Mouse (Mus musculus) stomach, postnatal 0 days (tissue): ENCODE measurements around the gene Gtf3c5. TPM values are rescaled to one million over a fixed set of nuclear protein-coding genes. Genes with fewer than 3 reads are reported as not detected.
A peak's percentile ranks its signal among the peaks of the same experiment; 100 is the strongest.

Source experiments
- ATAC-seq: fragments of 200-750 bp; cut with Nextera tagmentation; 2 replicates; pipeline ENCODE4 v1.8.0; 2017; ENCODE audit not compliant: low FRiP score, low TSS enrichment
- DNase-seq: peaks from one replicate; pipeline ENCODE4 v3.0.0-alpha.2; 2016; ENCODE audit warnings: low spot score
- H3K27ac ChIP-seq: fragments of 300-500 bp; sonication (generic); replicated peaks from 2 replicates; pipeline ENCODE4 v1.5.1; 2014; ENCODE audit warnings: mild to moderate bottlenecking, control low read depth
- H3K27me3 ChIP-seq: fragments of 300-500 bp; sonication (generic); 2 replicates; pipeline ENCODE4 v1.6.1; 2014; ENCODE audit warnings: low read length; ENCODE audit not compliant: control insufficient read depth, insufficient read depth
- H3K36me3 ChIP-seq: fragments of 300-500 bp; sonication (generic); 2 replicates; pipeline ENCODE4 v1.6.1; 2014; ENCODE audit warnings: low read length, mixed read lengths; ENCODE audit not compliant: control insufficient read depth, insufficient read depth
- H3K4me1 ChIP-seq: fragments of 300-500 bp; sonication (generic); replicated peaks from 2 replicates; pipeline ENCODE4 v1.6.1; 2014; ENCODE audit warnings: antibody characterized with exemption; ENCODE audit not compliant: control insufficient read depth, insufficient read depth
- H3K4me2 ChIP-seq: fragments of 300-500 bp; sonication (generic); replicated peaks from 2 replicates; pipeline ENCODE4 v1.6.1; 2014; ENCODE audit warnings: low read depth, mild to moderate bottlenecking, control low read depth, moderate library complexity
- H3K4me3 ChIP-seq: fragments of 300-500 bp; sonication (generic); 2 replicates; pipeline ENCODE4 v1.5.1; 2014; ENCODE audit warnings: low read depth, low read length, control low read depth
- H3K9ac ChIP-seq: fragments of 300-500 bp; sonication (generic); 2 replicates; pipeline ENCODE4 v1.6.1; 2014; ENCODE audit warnings: mild to moderate bottlenecking, low read length, control low read depth, mixed read lengths
- H3K9me3 ChIP-seq: fragments of 300-500 bp; sonication (generic); 2 replicates; pipeline ENCODE4 v1.6.1; 2016; ENCODE audit warnings: low read length; ENCODE audit not compliant: control insufficient read depth
- CTCF ChIP-seq: IDR thresholded peaks from 2 replicates; pipeline ENCODE4 v1.5.1; 2016; ENCODE audit warnings: antibody characterized with exemption, low read depth, mild to moderate bottlenecking, moderate library complexity
- EP300 ChIP-seq: optimal IDR thresholded peaks from 2 replicates; pipeline ENCODE3; 2016; ENCODE audit warnings: antibody characterized with exemption
- WGBS: fragments of 180-500 bp; shearing (Covaris S2); extraction: QIAGEN DNeasy Blood & Tissue Kit; methylation state at CpG from one replicate; pipeline ENCODE4 v1.1.7; 2014; 5-methylcytosine and 5-hydroxymethylcytosine counted together
- microRNA-seq: library from miRNA; unstranded; fragments of <30 nt; microRNA quantifications from one replicate; pipeline ENCODE4, GENCODE M21; 2016
- polyA plus RNA-seq: library from polyadenylated mRNA; unstranded; fragments of >200 nt; fragmentation: Nextera tagmentation; extraction: Ambion mirVana; gene quantifications from 2 replicates; pipeline ENCODE4 v1.2.1, GENCODE M21; 2015

Gtf3c5 gene
- polyA plus RNA-seq, 1 experiment from 2014 or later, result 13.1 TPM

DNA sequence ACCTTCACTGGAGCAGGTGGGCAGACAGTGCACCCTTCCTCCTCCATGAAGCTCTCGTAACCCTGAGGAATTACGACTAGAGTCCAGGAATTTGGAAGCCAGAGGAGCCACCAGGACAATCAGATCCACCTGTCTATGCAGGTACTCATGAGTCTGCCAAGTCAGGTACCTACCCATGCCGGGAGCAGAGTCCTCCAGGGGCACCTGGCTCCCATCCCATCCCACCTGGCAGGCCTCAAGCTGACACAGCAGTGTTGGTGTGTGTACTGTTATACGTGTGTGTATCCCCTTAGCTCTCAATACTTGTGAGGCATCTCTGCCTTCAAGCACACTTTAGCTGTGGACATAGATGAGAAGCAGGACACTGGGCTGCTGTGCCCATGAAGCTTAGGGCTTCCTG lies 61.4 kb downstream of the Gtf3c5 start:
- ATAC-seq, result no peak
- no peaks in the 10 kb centered on the region for H3K27me3 ChIP-seq
- H3K9me3 ChIP-seq, result no peaks in the 10 kb centered on the region
- WGBS, result 58% methylated on average over 4 of the region's 4 CpGs
- H3K9ac ChIP-seq, result no peak overlapping the region; the same call in 1 of the 2 replicates
- 0 out of 2 replicates have a peak overlapping the region, but pooled peaks have one; percentile 8 for H3K27ac ChIP-seq
- TF ChIP-seq CTCF, result no peak
- TF ChIP-seq EP300, result no peak
- no peak overlapping the region for H3K4me2 ChIP-seq
- peaks cover 24% of the 10 kb centered on the region for H3K4me1 ChIP-seq
- no peaks in the 10 kb centered on the region for H3K36me3 ChIP-seq
- H3K4me3 ChIP-seq, result no peak overlapping the region
- no peak for DNase-seq

DNA sequence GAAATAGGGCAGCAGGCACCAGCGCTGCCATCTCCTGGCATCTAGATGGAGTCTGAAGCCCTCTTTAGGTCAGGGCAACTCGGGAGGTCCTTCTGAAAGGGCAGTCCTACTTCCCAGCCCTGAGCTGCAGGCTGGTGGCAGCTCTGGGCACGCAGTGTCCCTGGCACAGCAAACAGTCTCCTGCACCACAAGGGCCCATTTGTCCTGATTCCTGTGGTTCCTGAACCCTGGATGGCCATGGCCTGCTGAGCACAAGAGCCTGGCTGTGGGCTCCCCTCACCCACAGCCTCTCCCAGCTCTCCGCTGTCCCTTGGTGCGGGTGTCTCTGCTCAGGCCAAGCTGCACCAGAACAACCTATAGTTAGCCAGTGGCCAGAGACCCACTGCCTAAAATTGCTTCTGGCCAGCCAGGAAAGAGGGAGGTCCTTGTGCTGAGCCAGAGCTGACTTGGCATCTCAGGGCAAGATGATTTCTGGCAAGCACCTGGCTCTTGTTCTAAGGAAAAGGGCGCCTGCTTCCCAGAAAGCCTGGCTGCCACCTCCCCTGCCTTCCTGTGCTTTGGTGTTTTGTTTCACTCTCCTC lies 61.9 kb downstream of the Gtf3c5 start:
- H3K4me3 ChIP-seq, result no peak overlapping the region
- H3K27me3 ChIP-seq, result no peaks in the 10 kb centered on the region
- H3K36me3 ChIP-seq, result no peaks in the 10 kb centered on the region
- WGBS, result 75% methylated on average over 6 of the region's 6 CpGs
- H3K9ac ChIP-seq, result peak overlapping the region; percentile 27; the same call in 1 of the 2 replicates
- TF ChIP-seq CTCF (no peak), EP300 (no peak)
- H3K27ac ChIP-seq, result peak overlapping the region; percentile 8; the same call in 1 of the 2 replicates
- no peaks in the 10 kb centered on the region for H3K9me3 ChIP-seq
- ATAC-seq (no peak), DNase-seq (no peak)
- peaks cover 24% of the 10 kb centered on the region for H3K4me1 ChIP-seq
- H3K4me2 ChIP-seq, result no peak overlapping the region

DNA sequence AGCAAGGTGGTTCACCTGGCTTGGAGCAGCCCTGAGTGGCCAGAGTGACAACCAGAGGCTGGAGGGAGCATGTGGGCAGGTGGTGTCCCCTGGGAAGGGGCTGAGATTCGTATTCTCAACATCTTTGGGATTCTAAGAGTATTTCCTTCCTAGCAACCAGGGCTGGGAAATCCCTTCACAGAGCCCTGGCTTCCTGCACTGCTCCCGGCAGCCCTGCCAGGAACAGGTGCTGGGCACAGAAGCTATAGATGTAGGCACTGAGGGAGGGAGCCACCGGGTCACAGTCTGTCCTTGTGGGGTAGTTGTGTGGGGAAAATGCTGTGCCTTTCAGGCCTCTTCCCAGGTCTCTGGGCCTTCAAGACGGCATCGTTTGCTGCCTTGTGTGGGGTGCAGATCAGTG lies 63.0 kb downstream of the Gtf3c5 start:
- ATAC-seq (no peak), DNase-seq (no peak)
- H3K4me2 ChIP-seq, result no peak overlapping the region
- H3K4me3 ChIP-seq, result no peak overlapping the region
- WGBS, result 93% methylated on average over 5 of the region's 5 CpGs
- H3K27me3 ChIP-seq, result no peaks in the 10 kb centered on the region
- H3K4me1 ChIP-seq, result peaks cover 18% of the 10 kb centered on the region
- H3K36me3 ChIP-seq, result no peaks in the 10 kb centered on the region
- TF ChIP-seq EP300 (no peak), CTCF (no peak)
- H3K9ac ChIP-seq, result no peak overlapping the region
- no peaks in the 10 kb centered on the region for H3K9me3 ChIP-seq
- H3K27ac ChIP-seq, result no peak overlapping the region

DNA sequence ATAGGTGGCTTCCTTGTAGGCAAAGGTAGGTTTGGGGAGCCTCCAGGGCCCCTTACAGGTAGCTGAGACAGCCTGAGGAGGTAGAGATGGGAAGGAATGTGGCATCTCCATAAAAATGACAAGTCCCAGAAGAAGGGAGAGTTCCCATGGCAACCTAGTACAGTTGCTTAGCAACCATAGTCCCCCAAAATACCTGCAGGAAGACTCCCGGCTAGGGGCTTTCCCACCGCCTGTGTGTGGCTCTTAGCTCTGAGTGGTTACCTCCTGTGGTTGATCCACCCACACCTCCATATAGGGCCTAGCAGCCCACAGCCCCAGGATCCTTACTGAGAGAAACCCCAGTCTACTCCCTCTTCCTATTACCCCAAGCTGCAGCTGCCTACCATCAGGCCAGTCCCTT lies 65.3 kb downstream of the Gtf3c5 start:
- WGBS, result 40% methylated on average over 2 of the region's 2 CpGs
- TF ChIP-seq CTCF, result no peak
- Histone ChIP-seq H3K4me2 (no peak overlapping the region), H3K27ac (peak overlapping the region; percentile 87), H3K4me1 (peaks cover 10% of the 10 kb centered on the region), H3K36me3 (no peaks in the 10 kb centered on the region), H3K4me3 (no peak overlapping the region), H3K9ac (no peak overlapping the region), H3K9me3 (no peaks in the 10 kb centered on the region), H3K27me3 (no peaks in the 10 kb centered on the region)
- no peak for ATAC-seq
- no peak for DNase-seq

DNA sequence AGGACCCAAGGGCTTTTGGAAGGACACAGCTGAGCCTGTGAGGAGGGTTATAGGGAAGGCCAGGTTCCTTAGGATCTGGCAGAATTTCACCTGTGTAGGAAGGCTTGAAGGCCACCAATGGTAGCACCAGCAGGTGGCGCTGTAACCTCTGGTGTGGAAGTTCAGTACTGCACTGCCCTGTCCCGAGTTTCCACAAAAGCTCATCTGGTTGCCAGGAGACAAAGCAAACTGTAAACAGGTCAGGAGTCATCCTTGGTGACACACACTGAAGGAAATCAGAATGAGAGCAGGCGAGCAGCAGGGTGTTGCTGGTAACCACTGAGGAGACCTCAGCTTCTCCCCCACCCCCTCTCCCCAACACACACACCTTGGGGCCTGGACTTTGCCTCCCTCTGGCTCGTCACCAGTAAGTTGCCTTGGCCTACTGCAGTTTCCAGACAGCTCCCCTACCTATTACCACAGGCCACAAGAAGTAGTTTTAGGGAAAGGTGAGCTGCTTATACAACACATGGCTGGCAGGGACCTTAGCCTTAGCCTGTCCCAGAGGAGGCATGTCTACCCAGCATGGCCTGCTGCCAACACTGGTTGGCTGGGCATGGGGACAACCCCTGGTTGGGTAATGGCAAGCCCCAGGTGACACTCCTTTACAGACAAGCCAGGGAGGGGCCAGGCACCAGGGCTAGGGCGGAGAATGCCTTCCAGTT lies 66.2 kb downstream of the Gtf3c5 start:
- H3K9ac ChIP-seq, result no peak overlapping the region
- TF ChIP-seq EP300 (no peak), CTCF (peak; percentile 97)
- 30% methylated on average over 5 of the region's 5 CpGs for WGBS
- H3K27ac ChIP-seq, result peak overlapping the region; percentile 87
- ATAC-seq (peak; percentile 86), DNase-seq (peak; percentile 94)
- H3K4me3 ChIP-seq, result no peak overlapping the region
- H3K4me2 ChIP-seq, result no peak overlapping the region
- no peaks in the 10 kb centered on the region for H3K9me3 ChIP-seq
- no peaks in the 10 kb centered on the region for H3K27me3 ChIP-seq
- peaks cover 8% of the 10 kb centered on the region for H3K4me1 ChIP-seq
- H3K36me3 ChIP-seq, result no peaks in the 10 kb centered on the region

Small RNA genes lying within 50 kb of the gene (microRNA-seq; reads per million reads assigned to microRNA genes)
- not detected for gene Gm22824

Other genes with a start within 250 kb of the Gtf3c5 start
- gene Ppp1r26, start 137.0 kb downstream of the Gtf3c5 start, polyA plus RNA-seq, result 1.1 TPM in 2 replicates
- gene 1700007K13Rik, start 117.4 kb downstream of the Gtf3c5 start, polyA plus RNA-seq, result 0.63 and 1.2 TPM in 2 replicates
- 25.3 and 28.3 TPM in 2 replicates for gene Mrps2, start 115.7 kb downstream of the Gtf3c5 start, polyA plus RNA-seq
- gene Gbgt1, start 86.9 kb downstream of the Gtf3c5 start, polyA plus RNA-seq, result 1.2 and 1.3 TPM in 2 replicates
- 5.5 and 6.2 TPM in 2 replicates for gene Gm10134, start 77.7 kb downstream of the Gtf3c5 start, polyA plus RNA-seq
- 23.9 and 26.8 TPM in 2 replicates for gene Ralgds, start 70.6 kb downstream of the Gtf3c5 start, polyA plus RNA-seq
- gene Cel, start 20.3 kb downstream of the Gtf3c5 start, polyA plus RNA-seq, result 2.0 and 3.3 TPM in 2 replicates
- 0.07 and 0.40 TPM in 2 replicates for gene Gfi1b, start 38.2 kb upstream of the Gtf3c5 start, polyA plus RNA-seq
- 4.9 and 5.1 TPM in 2 replicates for gene Tsc1, start 57.5 kb upstream of the Gtf3c5 start, polyA plus RNA-seq
- 0.57 and 0.69 TPM in 2 replicates for gene Spaca9, start 116.0 kb upstream of the Gtf3c5 start, polyA plus RNA-seq
- 0.29 and 0.40 TPM in 2 replicates for gene Ak8, start 116.4 kb upstream of the Gtf3c5 start, polyA plus RNA-seq